Mouse (Mus musculus): Measurements from ENCODE around the gene Vmn2r14.
"Not testable (repeated sequence)": the region's sequence is repeated elsewhere in the genome, so short reads cannot be mapped to it uniquely, and the experiment has no call there.

Gene Vmn2r14

DNA sequence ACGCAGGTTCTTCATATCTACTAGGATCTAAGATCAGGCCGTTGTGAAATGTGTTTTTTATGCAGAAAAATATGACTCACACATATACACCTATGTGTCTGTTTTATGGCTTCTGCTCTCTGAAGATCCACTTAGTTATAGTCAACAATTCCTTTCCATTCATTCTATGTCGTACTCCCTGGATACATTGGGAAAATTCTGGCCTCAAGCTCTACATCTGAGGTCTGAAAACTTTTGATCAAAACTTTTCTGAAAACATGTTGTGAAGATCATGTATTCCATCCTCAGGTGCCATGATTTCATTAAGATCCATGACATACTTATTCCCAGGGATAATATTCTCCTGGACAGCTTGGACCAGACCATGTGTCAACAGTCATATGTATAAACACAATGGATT, at the start of gene Vmn2r14:
TSS of gene Vmn2r14 (minus strand) at position 101 of the 400 bp plus-strand sequence.
- no peak for DNase-seq

DNA sequence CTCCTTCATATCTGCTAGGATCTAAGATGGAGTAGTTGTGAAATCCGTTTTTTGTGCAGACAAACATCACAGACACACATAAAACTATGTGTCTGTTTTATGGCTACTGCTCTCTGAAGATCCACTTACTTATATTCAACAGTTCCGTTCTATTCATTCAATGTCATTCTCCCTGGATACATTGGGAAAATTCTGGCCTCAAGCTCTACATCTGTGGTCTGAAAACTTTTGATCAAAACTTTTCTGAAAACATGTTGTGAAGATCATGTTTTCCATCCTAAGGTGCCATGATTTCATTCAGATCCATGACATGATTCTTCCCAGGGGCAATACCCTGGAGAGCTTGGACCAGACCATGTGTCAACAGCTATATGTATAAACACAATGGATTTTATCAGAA, 32.4 kb downstream of the Vmn2r14 start, which contains the start of gene Vmn2r13:
TSS of gene Vmn2r13 (minus strand) at position 101 of the 400 bp plus-strand sequence.
- not testable (repeated sequence) for DNase-seq

GRCm38 (mm10) chr5:109166851-109167250, 57.7 kb downstream of the Vmn2r14 start:
- DNase-seq: not testable (repeated sequence)

Data from B cell, adult 2 months (primary cell).